In the genomic region with DNA sequence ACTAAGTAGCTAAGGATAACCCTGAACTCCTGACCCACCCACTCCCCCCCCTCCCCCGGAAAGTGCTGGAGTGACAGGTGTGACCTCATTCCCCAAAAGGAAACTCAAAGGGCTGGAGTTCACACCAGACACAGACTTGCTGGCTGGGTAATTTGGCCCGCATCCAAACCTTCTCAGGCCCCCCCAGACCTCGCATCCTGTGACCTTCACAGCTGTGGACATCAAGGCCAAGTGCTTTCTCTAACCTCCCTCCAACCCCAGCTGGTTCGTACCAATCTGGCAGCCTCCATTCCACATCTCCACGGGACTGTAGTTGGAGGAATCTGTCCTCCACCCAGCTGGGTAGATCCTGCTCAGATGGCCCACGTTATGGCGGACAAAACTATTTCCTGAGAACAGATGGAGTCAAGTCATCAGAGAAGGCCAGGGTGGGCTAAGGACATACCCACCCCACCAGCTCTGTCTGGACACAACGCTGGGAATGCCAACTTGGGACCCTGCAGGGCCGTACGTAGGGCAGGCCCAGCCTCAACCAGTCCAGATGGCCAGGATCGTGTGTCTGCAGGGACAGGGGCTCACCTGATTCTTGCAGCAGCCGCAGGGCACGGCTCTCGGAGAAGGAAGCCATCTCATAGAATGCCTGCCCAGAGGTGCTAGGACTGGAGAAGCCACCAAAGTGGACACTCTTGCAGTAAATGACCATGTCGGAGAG, we compare ENCODE assay signal across 18 mouse cellular contexts. TPM values are rescaled to one million over a fixed set of nuclear protein-coding genes. Genes with fewer than 3 reads are reported as not detected.
DNase-seq lines count a peak whose midpoint lies in the region; ATAC-seq lines count a peak whose summit lies in the region.
"Had no signal": no experiment of that assay in that cellular context is flagged by ENCODE, and none has a peak within 500 bp of the region (broad histone marks: within the 10 kb centered on the region; RNA-seq: fewer than 3 reads in every experiment).

No protein-coding gene starts in this region.

- no peaks in the 10 kb centered on the region for H3K4me1 ChIP-seq in hindbrain, embryonic 16.5 days (ENCODE audit: control insufficient read depth, insufficient read depth, low read depth, low read length)
- no peaks in the 10 kb centered on the region for H3K4me1 ChIP-seq in hindbrain, embryonic 11.5 days (replicated peaks; ENCODE audit: control insufficient read depth, insufficient read depth, low read length)
- H3K4me1 ChIP-seq in limb, embryonic 10.5 days: peaks cover 18% of the 10 kb centered on the region
- H3K4me1 ChIP-seq: embryonic facial prominence, embryonic 13.5 days; forebrain, embryonic 13.5 days; limb, embryonic 13.5 days had no signal

- H3K9ac ChIP-seq in hindbrain, embryonic 16.5 days (ENCODE audit: low read depth, low read length): no peak overlapping the region
- H3K9ac ChIP-seq in hindbrain, embryonic 11.5 days (ENCODE audit: low read depth, low read length): no peak overlapping the region
- H3K9ac ChIP-seq: embryonic facial prominence, embryonic 13.5 days; forebrain, embryonic 13.5 days; heart, embryonic 15.5 days; intestine, embryonic 15.5 days; limb, embryonic 13.5 days had no signal

- no peak overlapping the region for H3K4me3 ChIP-seq in hindbrain, embryonic 16.5 days (ENCODE audit: low read length)
- H3K4me3 ChIP-seq in hindbrain, embryonic 11.5 days (ENCODE audit: low read depth, low read length): no peak overlapping the region
- no peak overlapping the region for H3K4me3 ChIP-seq in limb, embryonic 10.5 days
- H3K4me3 ChIP-seq: embryonic facial prominence, embryonic 13.5 days; forebrain, embryonic 13.5 days; heart, embryonic 15.5 days; intestine, embryonic 15.5 days; limb, embryonic 13.5 days; myocyte had no signal

- peaks cover 18% of the 10 kb centered on the region; the same call in 1 of the 2 replicates for H3K36me3 ChIP-seq in hindbrain, embryonic 16.5 days (ENCODE audit: control insufficient read depth, insufficient read depth, low read length)
- H3K36me3 ChIP-seq in hindbrain, embryonic 11.5 days (ENCODE audit: control insufficient read depth, insufficient read depth, low read length): no peaks in the 10 kb centered on the region
- H3K36me3 ChIP-seq in limb, embryonic 10.5 days: peaks cover 45% of the 10 kb centered on the region

- no peak overlapping the region for H3K27ac ChIP-seq in hindbrain, embryonic 16.5 days (ENCODE audit: low read depth, low read length)
- H3K27ac ChIP-seq in hindbrain, embryonic 11.5 days (ENCODE audit: low read depth, low read length): no peak overlapping the region
- H3K27ac ChIP-seq in limb, embryonic 10.5 days: 0 out of 2 replicates have a peak overlapping the region, but pooled peaks have one; percentile 8
- H3K27ac ChIP-seq: embryonic facial prominence, embryonic 13.5 days; forebrain, embryonic 13.5 days; heart, embryonic 15.5 days; intestine, embryonic 15.5 days; limb, embryonic 13.5 days had no signal

- no peak overlapping the region for H3K4me2 ChIP-seq in hindbrain, embryonic 16.5 days (ENCODE audit: low read length)
- no peak overlapping the region for H3K4me2 ChIP-seq in hindbrain, embryonic 11.5 days (replicated peaks; ENCODE audit: low read depth, low read length)
- H3K4me2 ChIP-seq: embryonic facial prominence, embryonic 13.5 days; forebrain, embryonic 13.5 days; heart, embryonic 15.5 days; intestine, embryonic 15.5 days; limb, embryonic 13.5 days had no signal

- peak; percentile 38; the same call in 1 of the 2 replicates for ATAC-seq in hindbrain, embryonic 16.5 days
- ATAC-seq in hindbrain, embryonic 11.5 days (ENCODE audit: low FRiP score): no peak
- ATAC-seq in monocyte, adult 5-6 weeks (replicated peaks; ENCODE audit: insufficient number of reproducible peaks, low FRiP score, low TSS enrichment, poor library complexity, severe bottlenecking): no peak
- ATAC-seq: forebrain, embryonic 13.5 days; intestine, embryonic 15.5 days had no signal

- 81% methylated on average over 15 of the region's 15 CpGs for WGBS in hindbrain, embryonic 16.5 days
- WGBS in hindbrain, embryonic 11.5 days: 87% methylated on average over 15 of the region's 15 CpGs
- 89% methylated on average over 15 of the region's 15 CpGs for WGBS in limb, embryonic 10.5 days

- peak; percentile 51 for DNase-seq in adrenal gland, postnatal 10 days
- no peak for DNase-seq in adrenal gland, adult 8-10 months
- DNase-seq in hindbrain, embryonic 11.5 days (ENCODE audit: low spot score): no peak
- peak; percentile 65 for DNase-seq in ovary, postnatal 36 days (ENCODE audit: low spot score)
- no peak for DNase-seq in ovary, postnatal 10 days (ENCODE audit: low spot score)
- no peak for DNase-seq in limb, embryonic 10.5 days (ENCODE audit: low spot score)
- DNase-seq: cerebellum, postnatal 25 days; lung, adult 2 months; spleen, adult 18-20 months; thymus, adult 2 months had no signal

- H3K27me3 ChIP-seq in hindbrain, embryonic 16.5 days (replicated peaks; ENCODE audit: control insufficient read depth, insufficient read depth, low read length): no peaks in the 10 kb centered on the region
- no peaks in the 10 kb centered on the region for H3K27me3 ChIP-seq in hindbrain, embryonic 11.5 days (ENCODE audit: control insufficient read depth, insufficient read depth, low read length)
- H3K27me3 ChIP-seq in limb, embryonic 10.5 days (ENCODE audit: low read depth, poor library complexity, severe bottlenecking): no peaks in the 10 kb centered on the region
- H3K27me3 ChIP-seq: embryonic facial prominence, embryonic 13.5 days; forebrain, embryonic 13.5 days; heart, embryonic 15.5 days; intestine, embryonic 15.5 days; limb, embryonic 13.5 days had no signal

- H3K9me3 ChIP-seq in hindbrain, embryonic 16.5 days (ENCODE audit: control insufficient read depth, low read length): no peaks in the 10 kb centered on the region
- H3K9me3 ChIP-seq in hindbrain, embryonic 11.5 days (ENCODE audit: control insufficient read depth, low read length): no peaks in the 10 kb centered on the region
- no peaks in the 10 kb centered on the region for H3K9me3 ChIP-seq in limb, embryonic 10.5 days (replicated peaks)
- H3K9me3 ChIP-seq: embryonic facial prominence, embryonic 13.5 days; forebrain, embryonic 13.5 days; heart, embryonic 15.5 days; intestine, embryonic 15.5 days; limb, embryonic 13.5 days had no signal

RNA-seq across cellular contexts. Expression of gene Plcd1, which starts 20.0 kb away (rescaled TPM):
- total RNA-seq in adrenal gland, postnatal 10 days (2021): 10 to 100 TPM; 11.2 to 15.6 TPM
- 10 to 100 TPM in 2 of 4 experiments, 1 to 10 TPM in 2; 8.5 to 19.9 (median 13.2) TPM for total RNA-seq in adrenal gland, adult 8-10 months (2022)
- 20.7 and 22.4 TPM in 2 replicates for polyA plus RNA-seq in hindbrain, embryonic 16.5 days (2015; fragmentation: Nextera tagmentation; extraction: Ambion mirVana)
- polyA plus RNA-seq in hindbrain, embryonic 11.5 days (2014; fragmentation: Nextera tagmentation; extraction: Ambion mirVana): 27.7 and 28.8 TPM in 2 replicates
- 11.2 and 14.3 TPM in 2 replicates for polyA plus RNA-seq in limb, embryonic 10.5 days (2016; fragmentation: Nextera tagmentation; extraction: Ambion mirVana)
- total RNA-seq in monocyte, adult 5-6 weeks (2017): 0.10 TPM in 1 of 3 replicates, not detected in the others

RNA-seq across cellular contexts. Expression of gene Vill, which starts 20.8 kb away (rescaled TPM):
- total RNA-seq in adrenal gland, postnatal 10 days (2021): 1 to 10 TPM; 4.8 to 5.1 TPM
- total RNA-seq in adrenal gland, adult 8-10 months (2022): 1 to 10 TPM; 2.4 to 4.6 (median 4.4) TPM
- 4.7 and 5.0 TPM in 2 replicates for polyA plus RNA-seq in hindbrain, embryonic 16.5 days (2015; fragmentation: Nextera tagmentation; extraction: Ambion mirVana)
- 7.5 and 8.8 TPM in 2 replicates for polyA plus RNA-seq in hindbrain, embryonic 11.5 days (2014; fragmentation: Nextera tagmentation; extraction: Ambion mirVana)
- polyA plus RNA-seq in limb, embryonic 10.5 days (2016; fragmentation: Nextera tagmentation; extraction: Ambion mirVana): 19.5 and 26.3 TPM in 2 replicates
- total RNA-seq in monocyte, adult 5-6 weeks (2017): 17.7 to 39.6 TPM (median 31.0 TPM) in 3 replicates

RNA-seq across cellular contexts. Expression of gene Dlec1, which starts 28.9 kb away (rescaled TPM):
- 1 to 10 TPM in 1 of 2 experiments, under 1 TPM in 1; 0.84 to 1.6 TPM for total RNA-seq in adrenal gland, postnatal 10 days (2021)
- total RNA-seq in adrenal gland, adult 8-10 months (2022): 1 to 10 TPM; 2.2 to 6.6 (median 4.5) TPM
- 0.77 and 2.9 TPM in 2 replicates for polyA plus RNA-seq in hindbrain, embryonic 16.5 days (2015; fragmentation: Nextera tagmentation; extraction: Ambion mirVana)
- polyA plus RNA-seq in hindbrain, embryonic 11.5 days (2014; fragmentation: Nextera tagmentation; extraction: Ambion mirVana): 1.4 and 2.1 TPM in 2 replicates
- polyA plus RNA-seq in limb, embryonic 10.5 days (2016; fragmentation: Nextera tagmentation; extraction: Ambion mirVana): 0.63 and 1.0 TPM in 2 replicates
- not detected in 3 replicates for total RNA-seq in monocyte, adult 5-6 weeks (2017)

Comparison
In these comparisons a context has a peak if more than half of its experiments do, and no peak if none do; other contexts are left out.
1. DNase-seq: peak in adrenal gland, postnatal 10 days (single experiment) and ovary, postnatal 36 days (single experiment); none in adrenal gland, adult 8-10 months (single experiment), hindbrain, embryonic 11.5 days (single experiment), ovary, postnatal 10 days (single experiment) and limb, embryonic 10.5 days (single experiment).